Mouse (Mus musculus): ENCODE measurements around the gene Mbtd1. TPM values are rescaled to one million over a fixed set of nuclear protein-coding genes. Genes with fewer than 3 reads are reported as not detected.

The Mbtd1 gene
- polyA plus RNA-seq, 1 experiment from 2014 or later: 19.5 TPM

DNA sequence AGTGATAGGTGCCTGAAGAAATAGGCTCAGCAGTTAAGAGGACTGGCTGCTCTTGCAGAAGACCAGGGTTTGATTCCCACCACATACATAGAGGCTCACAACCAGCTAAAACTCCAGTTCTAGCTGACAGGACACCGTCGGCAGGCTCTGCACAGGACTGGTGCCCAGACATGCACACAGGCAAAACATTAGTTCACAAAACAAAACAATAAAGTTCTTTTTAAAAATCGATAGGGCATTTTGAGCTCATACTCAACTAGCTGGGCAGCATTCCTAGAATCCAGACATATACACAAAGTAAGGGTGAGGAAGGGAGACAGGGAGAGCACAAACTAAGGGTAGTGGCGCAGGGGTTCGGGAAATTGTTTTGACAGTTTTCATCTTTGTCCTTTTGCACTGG is 108.9 kb downstream of the Mbtd1 start:
- Histone ChIP-seq H3K27ac (peak overlapping the region; percentile 93; the same call in 1 of the 2 replicates), H3K4me3 (replicated peaks; ENCODE audit: low read length) (peak overlapping the region; percentile 72), H3K27me3 (ENCODE audit: control insufficient read depth, insufficient read depth, low read length) (no peaks in the 10 kb centered on the region), H3K4me2 (replicated peaks) (peak overlapping the region; percentile 81), H3K9me3 (ENCODE audit: control insufficient read depth, low read length) (no peaks in the 10 kb centered on the region), H3K9ac (peak overlapping the region; percentile 55; the same call in 1 of the 2 replicates), H3K4me1 (replicated peaks; ENCODE audit: control insufficient read depth, insufficient read depth, low read length) (peaks cover 34% of the 10 kb centered on the region), H3K36me3 (replicated peaks; ENCODE audit: control insufficient read depth, insufficient read depth) (no peaks in the 10 kb centered on the region)
- no peak for ATAC-seq (ENCODE audit: low FRiP score)
- no peak for DNase-seq (ENCODE audit: low spot score)
- WGBS: 66% methylated on average over 5 of the region's 5 CpGs

DNA sequence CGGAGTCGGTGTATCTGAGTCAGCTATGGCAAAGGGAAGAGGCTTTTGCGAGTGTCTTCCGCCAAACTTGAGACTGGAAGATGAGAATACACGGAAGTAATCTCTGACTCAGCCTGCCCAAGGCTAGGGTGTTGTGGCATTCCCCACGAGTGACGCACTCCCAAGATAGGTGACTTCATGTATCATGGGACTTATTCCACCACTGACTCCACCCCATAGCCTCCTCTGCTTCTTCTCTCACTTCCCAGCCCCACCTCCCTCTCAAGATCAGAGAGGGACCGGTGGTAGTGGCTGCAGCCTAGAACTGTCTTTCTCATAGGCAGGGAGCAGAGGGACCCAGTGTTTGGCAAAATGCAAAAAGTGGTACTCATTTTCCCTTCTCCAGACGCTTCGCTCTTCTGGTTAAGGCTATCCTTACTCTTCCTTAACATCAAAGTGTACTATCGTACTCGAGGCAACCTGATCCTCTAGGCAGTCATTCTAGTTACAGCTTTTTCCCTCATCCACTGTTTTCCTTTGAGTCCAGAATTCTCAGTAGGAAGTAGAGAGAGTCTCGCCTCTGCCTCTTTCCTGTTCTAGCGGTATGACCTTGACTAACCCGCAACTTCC is 109.6 kb downstream of the Mbtd1 start:
- Histone ChIP-seq H3K4me3 (replicated peaks; ENCODE audit: low read length) (peak overlapping the region; percentile 72), H3K27ac (peak overlapping the region; percentile 93), H3K4me1 (replicated peaks; ENCODE audit: control insufficient read depth, insufficient read depth, low read length) (peaks cover 34% of the 10 kb centered on the region), H3K4me2 (replicated peaks) (peak overlapping the region; percentile 81), H3K9ac (peak overlapping the region; percentile 55), H3K36me3 (replicated peaks; ENCODE audit: control insufficient read depth, insufficient read depth) (no peaks in the 10 kb centered on the region), H3K27me3 (ENCODE audit: control insufficient read depth, insufficient read depth, low read length) (no peaks in the 10 kb centered on the region), H3K9me3 (ENCODE audit: control insufficient read depth, low read length) (no peaks in the 10 kb centered on the region)
- 9% methylated on average over 15 of the region's 15 CpGs for WGBS
- DNase-seq (ENCODE audit: low spot score) (peak; percentile 28), ATAC-seq (ENCODE audit: low FRiP score) (peak; percentile 28; the same call in 1 of the 2 replicates)

GRCm38 (mm10) chr11:93995720-93996305 is 110.2 kb downstream of the Mbtd1 start, which contains the start of gene Spag9:
Gene Spag9 (plus strand): TSS chr11:93996091.
- H3K27ac ChIP-seq: peak within 1 kb of the TSS; percentile 93
- H3K4me3 ChIP-seq (replicated peaks; ENCODE audit: low read length): peak within 1 kb of the TSS; percentile 72
- H3K4me1 ChIP-seq (replicated peaks; ENCODE audit: control insufficient read depth, insufficient read depth, low read length): peaks cover 34% of the 10 kb centered on the region
- ATAC-seq (ENCODE audit: low FRiP score): peak; percentile 91
- H3K4me2 ChIP-seq (replicated peaks): peak within 1 kb of the TSS; percentile 81
- H3K9me3 ChIP-seq (ENCODE audit: control insufficient read depth, low read length): no peaks in the 10 kb centered on the region
- no peaks in the 10 kb centered on the region for H3K27me3 ChIP-seq (ENCODE audit: control insufficient read depth, insufficient read depth, low read length)
- peak within 1 kb of the TSS; percentile 89 for H3K9ac ChIP-seq
- H3K36me3 ChIP-seq (replicated peaks; ENCODE audit: control insufficient read depth, insufficient read depth): no peaks in the 10 kb centered on the region
- DNase-seq (ENCODE audit: low spot score): peak; percentile 95
- WGBS: 0% methylated on average over 52 of the region's 70 CpGs

Other genes starting within 250 kb of the Mbtd1 start
- gene Utp18, start 86 bp upstream of the Mbtd1 start, polyA plus RNA-seq (2014; fragmentation: Nextera tagmentation; extraction: Ambion mirVana): 35.4 and 35.7 TPM in 2 replicates
- 96.8 and 107 TPM in 2 replicates for gene Nme2, start 70.4 kb downstream of the Mbtd1 start, polyA plus RNA-seq (2014; fragmentation: Nextera tagmentation; extraction: Ambion mirVana)
- 319 and 350 TPM in 2 replicates for gene Gm20390, start 82.4 kb downstream of the Mbtd1 start, polyA plus RNA-seq (2014; fragmentation: Nextera tagmentation; extraction: Ambion mirVana)
- 359 and 412 TPM in 2 replicates for gene Nme1, start 82.7 kb downstream of the Mbtd1 start, polyA plus RNA-seq (2014; fragmentation: Nextera tagmentation; extraction: Ambion mirVana)
- gene Spag9, start 110.2 kb downstream of the Mbtd1 start, polyA plus RNA-seq (2014; fragmentation: Nextera tagmentation; extraction: Ambion mirVana): 120 and 121 TPM in 2 replicates

Measured in hindbrain, embryonic 14.5 days (tissue).